Mouse (Mus musculus) stomach, embryonic 15.5 days (tissue): ENCODE results near the gene Rab14. TPM values are rescaled to one million over a fixed set of nuclear protein-coding genes. Genes with fewer than 3 reads are reported as not detected.
A peak's percentile ranks its signal among the peaks of the same experiment; 100 is the strongest.

ENCODE experiments used
- ATAC-seq: fragments of 200-750 bp; cut with Nextera tagmentation; 2 replicates; pipeline ENCODE4 v1.8.0; 2017; ENCODE audit warnings: low read depth, moderate number of reproducible peaks, moderate TSS enrichment; ENCODE audit not compliant: insufficient read depth, low FRiP score
- H3K27ac ChIP-seq: fragments of 300-500 bp; sonication (generic); 2 replicates; pipeline ENCODE4 v1.5.1; 2015; ENCODE audit warnings: mild to moderate bottlenecking, inconsistent platforms
- H3K27me3 ChIP-seq: fragments of 300-500 bp; sonication (generic); replicated peaks from 2 replicates; pipeline ENCODE4 v1.6.1; 2015; ENCODE audit warnings: inconsistent platforms
- H3K36me3 ChIP-seq: fragments of 300-500 bp; sonication (generic); 2 replicates; pipeline ENCODE4 v1.6.1; 2015; ENCODE audit warnings: inconsistent platforms
- H3K4me1 ChIP-seq: fragments of 300-500 bp; sonication (generic); 2 replicates; pipeline ENCODE4 v1.6.1; 2015; ENCODE audit warnings: inconsistent platforms
- H3K4me2 ChIP-seq: fragments of 300-500 bp; sonication (generic); 2 replicates; pipeline ENCODE4 v1.6.1; 2015; ENCODE audit warnings: mild to moderate bottlenecking, inconsistent platforms
- H3K4me3 ChIP-seq: fragments of 300-500 bp; sonication (generic); replicated peaks from 2 replicates; pipeline ENCODE4 v1.5.1; 2015; ENCODE audit warnings: inconsistent platforms
- H3K9ac ChIP-seq: fragments of 300-500 bp; sonication (generic); 2 replicates; pipeline ENCODE4 v1.6.1; 2015; ENCODE audit warnings: inconsistent platforms
- H3K9me3 ChIP-seq: fragments of 300-500 bp; sonication (generic); 2 replicates; pipeline ENCODE4 v1.6.1; 2016; ENCODE audit warnings: inconsistent platforms
- WGBS: fragments of 180-500 bp; shearing (Covaris S2); methylation state at CpG from one replicate; pipeline ENCODE4 v1.1.7; 2015; 5-methylcytosine and 5-hydroxymethylcytosine counted together
- polyA plus RNA-seq: library from polyadenylated mRNA; unstranded; fragments of >200 nt; fragmentation: Nextera tagmentation; extraction: Ambion mirVana; gene quantifications from 2 replicates; pipeline ENCODE4 v1.2.1, GENCODE M21; 2015

Gene Rab14
- polyA plus RNA-seq, 1 experiment from 2014 or later, result 304 TPM

- Histone ChIP-seq H3K9ac (no peak overlapping the region), H3K9me3 (no peaks in the 10 kb centered on the region)
- 88% methylated on average over 3 of the region's 3 CpGs for WGBS
These were observed 17.8 kb upstream of the Rab14 start for GRCm38 (mm10) chr2:35218736-35219135.

GRCm38 (mm10) chr2:35216701-35217100, 15.8 kb upstream of the Rab14 start:
- WGBS, result 85% methylated on average over 2 of the region's 2 CpGs
- peaks cover 3% of the 10 kb centered on the region; the same call in 1 of the 2 replicates for H3K4me1 ChIP-seq
- no peak overlapping the region for H3K27ac ChIP-seq
- H3K4me2 ChIP-seq, result no peak overlapping the region
- no peak overlapping the region for H3K4me3 ChIP-seq
- ATAC-seq, result no peak
- H3K9me3 ChIP-seq, result no peaks in the 10 kb centered on the region
- no peak overlapping the region for H3K9ac ChIP-seq
- H3K27me3 ChIP-seq, result no peaks in the 10 kb centered on the region
- no peaks in the 10 kb centered on the region for H3K36me3 ChIP-seq

More at GRCm38 (mm10) chr2:35218736-35219135, 17.8 kb upstream of the Rab14 start:
- Histone ChIP-seq H3K4me2 (no peak overlapping the region), H3K4me1 (peaks cover 3% of the 10 kb centered on the region; the same call in 1 of the 2 replicates), H3K4me3 (no peak overlapping the region), H3K27me3 (no peaks in the 10 kb centered on the region), H3K36me3 (no peaks in the 10 kb centered on the region), H3K27ac (no peak overlapping the region)
- no peak for ATAC-seq

- 74% methylated on average over 14 of the region's 14 CpGs for WGBS
- ATAC-seq, result no peak
- no peak overlapping the region for H3K27ac ChIP-seq
These were observed 14.4 kb upstream of the Rab14 start for GRCm38 (mm10) chr2:35215363-35215762.

GRCm38 (mm10) chr2:35214881-35215358, 14.0 kb upstream of the Rab14 start:
- Histone ChIP-seq H3K27ac (no peak overlapping the region), H3K4me2 (peak overlapping the region; percentile 47), H3K9me3 (no peaks in the 10 kb centered on the region), H3K4me3 (no peak overlapping the region; the same call in 1 of the 2 replicates), H3K4me1 (0 out of 2 replicates have a peak, but pooled peaks cover 3% of the 10 kb centered on the region), H3K27me3 (no peaks in the 10 kb centered on the region), H3K36me3 (no peaks in the 10 kb centered on the region), H3K9ac (no peak overlapping the region)
- peak; percentile 51; the same call in 1 of the 2 replicates for ATAC-seq
- 4% methylated on average over 12 of the region's 12 CpGs for WGBS

More at GRCm38 (mm10) chr2:35215363-35215762, 14.4 kb upstream of the Rab14 start:
- Histone ChIP-seq H3K36me3 (no peaks in the 10 kb centered on the region), H3K9me3 (no peaks in the 10 kb centered on the region), H3K9ac (no peak overlapping the region), H3K27me3 (no peaks in the 10 kb centered on the region), H3K4me1 (peaks cover 3% of the 10 kb centered on the region; the same call in 1 of the 2 replicates), H3K4me2 (no peak overlapping the region; the same call in 1 of the 2 replicates), H3K4me3 (no peak overlapping the region)

- no peaks in the 10 kb centered on the region for H3K27me3 ChIP-seq
- H3K27ac ChIP-seq, result no peak overlapping the region
- 0 out of 2 replicates have a peak, but pooled peaks cover 3% of the 10 kb centered on the region for H3K4me1 ChIP-seq
- H3K4me3 ChIP-seq, result no peak overlapping the region
- no peaks in the 10 kb centered on the region for H3K36me3 ChIP-seq
- 68% methylated on average over 12 of the region's 12 CpGs for WGBS
- no peak overlapping the region for H3K9ac ChIP-seq
- ATAC-seq, result no peak
- no peaks in the 10 kb centered on the region for H3K9me3 ChIP-seq
- no peak overlapping the region for H3K4me2 ChIP-seq
These were observed 12.5 kb upstream of the Rab14 start for GRCm38 (mm10) chr2:35213345-35213910.

- Histone ChIP-seq H3K27me3 (no peaks in the 10 kb centered on the region), H3K4me3 (no peak overlapping the region), H3K4me1 (0 out of 2 replicates have a peak, but pooled peaks cover 3% of the 10 kb centered on the region), H3K9ac (no peak overlapping the region), H3K4me2 (no peak overlapping the region), H3K36me3 (no peaks in the 10 kb centered on the region), H3K9me3 (no peaks in the 10 kb centered on the region), H3K27ac (no peak overlapping the region; the same call in 1 of the 2 replicates)
- 62% methylated on average over 3 of the region's 3 CpGs for WGBS
- peak; percentile 76 for ATAC-seq
These were observed 10.8 kb upstream of the Rab14 start for GRCm38 (mm10) chr2:35211681-35212080.

- Histone ChIP-seq H3K4me2 (no peak overlapping the region), H3K4me1 (no peaks in the 10 kb centered on the region), H3K4me3 (no peak overlapping the region), H3K36me3 (no peaks in the 10 kb centered on the region), H3K27ac (no peak overlapping the region), H3K27me3 (no peaks in the 10 kb centered on the region), H3K9ac (no peak overlapping the region), H3K9me3 (no peaks in the 10 kb centered on the region)
- ATAC-seq, result no peak
- WGBS, result 59% methylated on average over 8 of the region's 8 CpGs
These were observed 8.2 kb upstream of the Rab14 start for GRCm38 (mm10) chr2:35208931-35209665.

- H3K9me3 ChIP-seq, result no peaks in the 10 kb centered on the region
- no peak overlapping the region for H3K27ac ChIP-seq
- no peak overlapping the region for H3K4me3 ChIP-seq
- H3K4me2 ChIP-seq, result no peak overlapping the region
- no peaks in the 10 kb centered on the region for H3K27me3 ChIP-seq
- no peaks in the 10 kb centered on the region for H3K4me1 ChIP-seq
- no peak overlapping the region for H3K9ac ChIP-seq
- 70% methylated on average over 3 of the region's 3 CpGs for WGBS
- H3K36me3 ChIP-seq, result no peaks in the 10 kb centered on the region
- no peak for ATAC-seq
These were observed 7.1 kb upstream of the Rab14 start for GRCm38 (mm10) chr2:35208054-35208453.

GRCm38 (mm10) chr2:35206761-35207160, 5.8 kb upstream of the Rab14 start:
- 82% methylated on average over 3 of the region's 3 CpGs for WGBS
- Histone ChIP-seq H3K36me3 (no peaks in the 10 kb centered on the region), H3K27me3 (no peaks in the 10 kb centered on the region), H3K4me1 (no peaks in the 10 kb centered on the region), H3K4me2 (no peak overlapping the region), H3K27ac (no peak overlapping the region), H3K4me3 (no peak overlapping the region), H3K9me3 (no peaks in the 10 kb centered on the region), H3K9ac (no peak overlapping the region)
- ATAC-seq, result no peak

GRCm38 (mm10) chr2:35203729-35204128, 2.8 kb upstream of the Rab14 start:
- H3K27ac ChIP-seq, result no peak overlapping the region
- no peak overlapping the region for H3K9ac ChIP-seq
- no peaks in the 10 kb centered on the region for H3K27me3 ChIP-seq

GRCm38 (mm10) chr2:35199971-35200897, 686 bp downstream of the Rab14 start:
- peaks cover 6% of the 10 kb centered on the region; the same call in 1 of the 2 replicates for H3K4me1 ChIP-seq
- H3K27me3 ChIP-seq, result no peaks in the 10 kb centered on the region
- H3K4me2 ChIP-seq, result peak overlapping the region; percentile 81
- no peaks in the 10 kb centered on the region for H3K36me3 ChIP-seq
- no peaks in the 10 kb centered on the region for H3K9me3 ChIP-seq
- H3K9ac ChIP-seq, result peak overlapping the region; percentile 96
- WGBS, result under 1% methylated on average over 80 of the region's 90 CpGs
- ATAC-seq, result peak; percentile 76
- peak overlapping the region; percentile 96 for H3K4me3 ChIP-seq
- peak overlapping the region; percentile 98 for H3K27ac ChIP-seq

More at GRCm38 (mm10) chr2:35203729-35204128, 2.8 kb upstream of the Rab14 start:
- Histone ChIP-seq H3K4me1 (peaks cover 6% of the 10 kb centered on the region; the same call in 1 of the 2 replicates), H3K4me3 (no peak overlapping the region), H3K9me3 (no peaks in the 10 kb centered on the region), H3K4me2 (no peak overlapping the region), H3K36me3 (no peaks in the 10 kb centered on the region)
- ATAC-seq, result no peak
